Mouse (Mus musculus) liver, embryonic 13.5 days (tissue): ENCODE data around the gene 9530003J23Rik. TPM values are rescaled to one million over a fixed set of nuclear protein-coding genes. Genes with fewer than 3 reads are reported as not detected.
"Not testable (repeated sequence)": the region's sequence is repeated elsewhere in the genome, so short reads cannot be mapped to it uniquely, and the experiment has no call there.

Experiments used
- ATAC-seq: fragments of 200-750 bp; cut with Nextera tagmentation; 2 replicates; pipeline ENCODE4 v1.8.0; 2017; ENCODE audit warnings: low read depth, mild to moderate bottlenecking, moderate number of reproducible peaks, moderate library complexity
- DNase-seq: peaks from one replicate; pipeline ENCODE4 v3.0.0; 2022
- H3K27ac ChIP-seq: fragments of 300-500 bp; sonication (generic); 2 replicates; pipeline ENCODE4 v1.5.1; 2015; ENCODE audit warnings: moderate library complexity, mild to moderate bottlenecking, inconsistent platforms
- H3K27me3 ChIP-seq: fragments of 300-500 bp; sonication (generic); 2 replicates; pipeline ENCODE4 v1.6.1; 2015; ENCODE audit warnings: mild to moderate bottlenecking, inconsistent platforms
- H3K36me3 ChIP-seq: fragments of 300-500 bp; sonication (generic); 2 replicates; pipeline ENCODE4 v1.6.1; 2015; ENCODE audit warnings: mild to moderate bottlenecking, inconsistent platforms
- H3K4me1 ChIP-seq: fragments of 300-500 bp; sonication (generic); replicated peaks from 2 replicates; pipeline ENCODE4 v1.6.1; 2015; ENCODE audit warnings: inconsistent platforms
- H3K4me2 ChIP-seq: fragments of 300-500 bp; sonication (generic); 2 replicates; pipeline ENCODE4 v1.6.1; 2015; ENCODE audit warnings: inconsistent platforms, mild to moderate bottlenecking, moderate library complexity
- H3K4me3 ChIP-seq: fragments of 300-500 bp; sonication (generic); replicated peaks from 2 replicates; pipeline ENCODE4 v1.5.1; 2015; ENCODE audit warnings: mild to moderate bottlenecking, inconsistent platforms
- H3K9ac ChIP-seq: fragments of 300-500 bp; sonication (generic); 2 replicates; pipeline ENCODE4 v1.6.1; 2015; ENCODE audit warnings: mild to moderate bottlenecking, inconsistent platforms
- H3K9me3 ChIP-seq: fragments of 300-500 bp; sonication (generic); replicated peaks from 2 replicates; pipeline ENCODE4 v1.6.1; 2016; ENCODE audit warnings: inconsistent platforms
- WGBS: fragments of 180-500 bp; shearing (Covaris S2); methylation state at CpG from one replicate; pipeline ENCODE4 v1.1.7; 2015; ENCODE audit not compliant: insufficient replicate concordance; 5-methylcytosine and 5-hydroxymethylcytosine counted together
- polyA plus RNA-seq: library from polyadenylated mRNA; unstranded; fragments of >200 nt; fragmentation: Nextera tagmentation; extraction: Ambion mirVana; gene quantifications from 2 replicates; pipeline ENCODE4 v1.2.1, GENCODE M21; 2015

The 9530003J23Rik gene
- polyA plus RNA-seq, 1 experiment from 2014 or later: not detected

DNA sequence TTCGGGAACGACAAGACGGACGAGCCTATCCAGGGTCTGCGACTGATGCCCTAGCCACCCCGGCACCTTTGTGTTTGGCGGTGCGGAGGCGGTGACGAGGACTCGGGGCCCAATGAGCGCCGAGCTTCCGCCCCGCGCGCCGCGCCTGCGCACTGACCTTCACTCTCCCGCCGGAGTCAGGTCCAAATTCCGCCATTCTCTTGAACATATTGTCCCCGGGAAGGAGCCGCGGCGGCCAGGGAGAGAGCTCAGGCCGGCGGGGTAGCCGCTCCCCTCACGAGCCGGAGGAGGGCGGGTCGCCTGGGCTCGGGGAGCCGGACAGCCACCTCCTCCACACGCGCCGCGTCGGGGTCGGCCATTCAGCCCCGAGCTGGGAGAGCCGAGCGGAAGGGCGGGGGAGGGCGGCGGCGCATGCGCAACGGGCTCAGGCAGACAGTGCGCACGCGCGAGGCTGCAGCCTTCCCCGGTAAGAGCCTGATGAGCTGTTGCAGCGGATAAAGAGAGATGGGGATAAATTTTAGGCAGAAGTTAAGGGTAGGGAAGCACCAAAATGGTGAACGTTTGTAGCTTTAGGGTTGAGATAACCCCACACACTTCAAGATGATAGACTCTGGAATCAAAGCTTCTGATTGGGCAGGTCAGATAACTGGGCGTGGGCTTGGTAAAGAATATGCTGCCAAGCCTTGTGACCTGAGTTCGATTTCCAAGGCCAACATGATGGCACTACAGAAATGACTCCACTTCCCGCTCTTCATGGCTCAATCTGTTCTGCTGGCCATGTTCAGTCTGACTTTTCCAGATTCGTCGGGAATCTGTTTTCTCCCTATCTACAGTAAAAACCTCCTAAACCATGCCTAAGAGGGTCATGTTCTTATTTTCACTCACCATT is 14.2 kb downstream of the 9530003J23Rik start, which contains the start of gene Yeats4:
Gene Yeats4, minus strand, starts transcription at position 406 of the 889 bp plus-strand sequence.
- no peaks in the 10 kb centered on the region for H3K9me3 ChIP-seq
- H3K4me2 ChIP-seq: peak within 1 kb of the TSS; percentile 89
- ATAC-seq (peak; percentile 97), DNase-seq (peak; percentile 94)
- H3K4me1 ChIP-seq: peaks cover 28% of the 10 kb centered on the region
- WGBS: 1% methylated on average over 59 of the region's 63 CpGs
- peak within 1 kb of the TSS; percentile 81 for H3K4me3 ChIP-seq
- peak within 1 kb of the TSS; percentile 95 for H3K27ac ChIP-seq
- no peaks in the 10 kb centered on the region for H3K27me3 ChIP-seq
- H3K9ac ChIP-seq: peak within 1 kb of the TSS; percentile 92
- peaks cover 36% of the 10 kb centered on the region for H3K36me3 ChIP-seq

DNA sequence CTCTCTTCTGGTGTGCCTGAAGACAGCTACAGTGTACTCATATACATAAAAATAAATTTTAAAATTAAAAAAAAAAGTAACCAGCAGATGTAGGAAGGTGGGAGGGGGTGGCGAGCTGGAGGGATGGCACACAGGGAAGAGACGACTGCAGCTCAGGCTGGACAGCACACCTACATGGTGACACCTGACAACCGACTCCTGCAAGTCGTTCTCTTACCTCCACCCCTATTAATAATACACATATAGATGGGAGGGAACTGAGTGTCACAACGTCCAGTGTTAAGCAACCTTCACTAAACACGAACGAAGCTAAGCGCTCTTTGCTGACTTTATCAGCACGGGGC is 14.8 kb downstream of the 9530003J23Rik start:
- peak overlapping the region; percentile 95 for H3K27ac ChIP-seq
- ATAC-seq: no peak
- peaks cover 38% of the 10 kb centered on the region for H3K36me3 ChIP-seq
- H3K4me3 ChIP-seq: peak overlapping the region; percentile 81
- no peak for DNase-seq
- peaks cover 28% of the 10 kb centered on the region for H3K4me1 ChIP-seq
- H3K4me2 ChIP-seq: peak overlapping the region; percentile 89
- WGBS: 0% methylated on average over 9 of the region's 9 CpGs
- peak overlapping the region; percentile 92 for H3K9ac ChIP-seq
- H3K9me3 ChIP-seq: no peaks in the 10 kb centered on the region
- no peaks in the 10 kb centered on the region for H3K27me3 ChIP-seq

DNA sequence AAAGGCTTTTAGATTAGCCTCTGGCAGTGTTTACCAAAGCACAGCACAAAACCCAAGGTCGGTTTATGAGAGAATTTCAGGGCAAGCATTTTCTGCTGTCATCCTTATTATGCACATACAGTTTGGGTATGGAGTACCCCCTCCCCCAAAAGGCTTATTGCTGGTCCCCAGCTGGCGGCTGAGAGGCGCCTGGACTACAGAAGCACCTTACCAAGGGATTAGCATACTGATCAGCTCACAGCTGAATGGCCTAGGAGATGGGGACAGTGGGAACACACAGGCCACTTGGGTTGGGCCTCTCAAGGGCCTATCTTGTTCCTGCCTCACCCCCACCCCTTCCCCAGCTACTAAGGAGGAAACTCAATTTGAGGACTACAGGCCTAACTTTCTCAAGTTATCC is 15.7 kb downstream of the 9530003J23Rik start:
- no peak for ATAC-seq
- Histone ChIP-seq H3K27ac (no peak overlapping the region; the same call in 1 of the 2 replicates), H3K4me3 (peak overlapping the region; percentile 81), H3K36me3 (peaks cover 48% of the 10 kb centered on the region), H3K9me3 (no peaks in the 10 kb centered on the region), H3K4me2 (peak overlapping the region; percentile 89), H3K27me3 (no peaks in the 10 kb centered on the region), H3K9ac (peak overlapping the region; percentile 92), H3K4me1 (peaks cover 28% of the 10 kb centered on the region)
- WGBS: 76% methylated on average over 3 of the region's 3 CpGs
- no peak for DNase-seq

- Histone ChIP-seq H3K27ac (no peak overlapping the region), H3K9me3 (no peaks in the 10 kb centered on the region), H3K4me2 (no peak overlapping the region), H3K36me3 (peaks cover 88% of the 10 kb centered on the region), H3K4me3 (no peak overlapping the region), H3K4me1 (peaks cover 15% of the 10 kb centered on the region), H3K9ac (no peak overlapping the region), H3K27me3 (no peaks in the 10 kb centered on the region)
- DNase-seq (no peak), ATAC-seq (no peak)
- WGBS: 91% methylated on average over 8 of the region's 8 CpGs
These were observed 20.2 kb downstream of the 9530003J23Rik start for GRCm38 (mm10) chr10:117218351-117218750.

- DNase-seq (no peak), ATAC-seq (peak; percentile 49)
- peaks cover 6% of the 10 kb centered on the region for H3K4me1 ChIP-seq
- H3K9ac ChIP-seq: no peak overlapping the region
- peaks cover 82% of the 10 kb centered on the region for H3K36me3 ChIP-seq
- no peak overlapping the region for H3K4me2 ChIP-seq
- H3K9me3 ChIP-seq: no peaks in the 10 kb centered on the region
- WGBS: 75% methylated on average over 20 of the region's 20 CpGs
- H3K4me3 ChIP-seq: no peak overlapping the region
- no peaks in the 10 kb centered on the region for H3K27me3 ChIP-seq
- no peak overlapping the region for H3K27ac ChIP-seq
These were observed 21.2 kb downstream of the 9530003J23Rik start for GRCm38 (mm10) chr10:117217246-117217840.

DNA sequence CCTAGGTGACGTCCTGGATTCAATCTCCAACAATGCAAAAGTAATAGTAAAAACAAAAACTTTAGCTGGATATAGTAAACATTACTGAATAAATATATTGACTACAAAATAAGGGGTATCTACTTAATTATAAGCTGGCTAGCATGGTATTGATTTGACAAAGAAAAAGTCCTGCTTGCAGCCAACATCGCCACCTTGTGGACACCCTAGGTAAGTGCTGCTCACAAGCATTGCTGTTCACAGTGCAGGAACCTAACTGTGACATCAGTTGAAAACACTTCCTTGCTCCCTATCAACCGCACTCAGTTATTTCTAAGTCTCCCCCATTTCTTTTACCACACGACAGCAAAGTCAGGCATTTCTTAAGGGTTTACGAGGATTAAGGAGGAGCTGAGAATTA is 21.7 kb downstream of the 9530003J23Rik start:
- peak; percentile 56 for ATAC-seq

GRCm38 (mm10) chr10:117216132-117216495 is 22.4 kb downstream of the 9530003J23Rik start:
- no peak for DNase-seq
- H3K36me3 ChIP-seq: peaks cover 70% of the 10 kb centered on the region
- H3K4me1 ChIP-seq: peaks cover 5% of the 10 kb centered on the region; the same call in 1 of the 2 replicates
- 90% methylated on average over 9 of the region's 9 CpGs for WGBS
- H3K27me3 ChIP-seq: no peaks in the 10 kb centered on the region
- no peak overlapping the region for H3K4me3 ChIP-seq
- H3K27ac ChIP-seq: no peak overlapping the region
- no peak overlapping the region for H3K4me2 ChIP-seq
- peak; percentile 18; the same call in 1 of the 2 replicates for ATAC-seq
- H3K9ac ChIP-seq: no peak overlapping the region
- H3K9me3 ChIP-seq: no peaks in the 10 kb centered on the region

More for the DNA sequence above, 21.7 kb downstream of the 9530003J23Rik start:
- no peak overlapping the region for H3K4me2 ChIP-seq
- H3K9ac ChIP-seq: no peak overlapping the region
- WGBS: 54% methylated on average over 5 of the region's 5 CpGs
- no peaks in the 10 kb centered on the region for H3K27me3 ChIP-seq
- no peak overlapping the region for H3K4me3 ChIP-seq
- DNase-seq: peak; percentile 34
- H3K4me1 ChIP-seq: peaks cover 5% of the 10 kb centered on the region; the same call in 1 of the 2 replicates
- H3K36me3 ChIP-seq: peaks cover 77% of the 10 kb centered on the region
- no peak overlapping the region for H3K27ac ChIP-seq
- no peaks in the 10 kb centered on the region for H3K9me3 ChIP-seq

DNA sequence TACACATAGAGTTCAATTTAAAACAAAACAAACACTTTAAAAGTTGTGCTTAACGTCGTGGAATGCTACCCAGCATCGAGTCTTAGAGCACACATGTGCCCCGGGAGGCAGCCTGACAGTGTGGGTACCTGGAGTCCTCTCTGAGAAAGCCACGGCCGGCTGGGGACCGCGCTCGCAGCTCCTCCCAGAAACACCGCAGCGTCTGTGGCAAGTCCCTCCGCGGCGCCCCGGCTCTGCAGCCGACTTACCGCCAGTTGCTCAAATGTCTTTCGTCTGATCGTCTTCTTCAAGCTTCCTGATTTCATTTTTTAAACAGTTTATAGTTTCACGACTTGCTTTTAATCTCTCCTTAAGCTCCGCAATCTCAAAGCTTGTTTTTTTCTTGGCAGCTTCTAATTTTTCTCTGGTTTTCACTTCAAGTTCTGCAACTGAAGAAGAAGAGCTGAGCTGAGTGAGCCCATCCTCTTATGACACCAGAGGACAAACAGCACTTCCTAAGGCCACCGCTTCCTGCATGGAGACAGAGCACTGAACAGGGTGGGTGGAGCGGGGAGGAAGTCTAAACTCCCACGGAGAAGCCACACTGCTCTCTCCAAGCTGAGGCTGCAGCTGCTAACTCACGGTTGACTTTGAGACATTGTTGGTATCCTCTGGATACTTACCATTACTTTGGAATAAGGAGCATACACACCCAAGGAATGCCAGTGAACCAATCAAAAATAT is 22.9 kb downstream of the 9530003J23Rik start:
- H3K9me3 ChIP-seq: no peaks in the 10 kb centered on the region
- H3K9ac ChIP-seq: no peak overlapping the region
- H3K27ac ChIP-seq: no peak overlapping the region
- DNase-seq: no peak
- ATAC-seq: no peak
- H3K4me1 ChIP-seq: peaks cover 5% of the 10 kb centered on the region; the same call in 1 of the 2 replicates
- WGBS: 86% methylated on average over 25 of the region's 25 CpGs
- no peaks in the 10 kb centered on the region for H3K27me3 ChIP-seq
- H3K36me3 ChIP-seq: peaks cover 64% of the 10 kb centered on the region
- no peak overlapping the region for H3K4me3 ChIP-seq
- no peak overlapping the region for H3K4me2 ChIP-seq

- Histone ChIP-seq H3K36me3 (peaks cover 22% of the 10 kb centered on the region), H3K4me2 (no peak overlapping the region), H3K9me3 (no peaks in the 10 kb centered on the region), H3K27me3 (no peaks in the 10 kb centered on the region), H3K4me3 (no peak overlapping the region), H3K27ac (no peak overlapping the region), H3K4me1 (peaks cover 5% of the 10 kb centered on the region; the same call in 1 of the 2 replicates), H3K9ac (no peak overlapping the region)
- ATAC-seq: no peak
- 80% methylated on average over 6 of the region's 6 CpGs for WGBS
- no peak for DNase-seq
These were observed 27.5 kb downstream of the 9530003J23Rik start for GRCm38 (mm10) chr10:117211023-117211422.

GRCm38 (mm10) chr10:117209469-117209938 is 29.0 kb downstream of the 9530003J23Rik start:
- peak; percentile 57 for ATAC-seq
- whole genome bisulfite sequencing: 19% methylated on average over 11 of the region's 11 CpGs

GRCm38 (mm10) chr10:117208787-117209186 is 29.7 kb downstream of the 9530003J23Rik start:
- not testable (repeated sequence) for H3K4me1 ChIP-seq, H3K36me3 ChIP-seq, H3K9ac ChIP-seq, H3K4me2 ChIP-seq, DNase-seq, H3K9me3 ChIP-seq, ATAC-seq, H3K27me3 ChIP-seq, H3K27ac ChIP-seq, H3K4me3 ChIP-seq
- 76% methylated on average over 6 of the region's 6 CpGs for WGBS

More at GRCm38 (mm10) chr10:117209469-117209938, 29.0 kb downstream of the 9530003J23Rik start:
- Histone ChIP-seq H3K9me3 (no peaks in the 10 kb centered on the region), H3K36me3 (peaks cover 7% of the 10 kb centered on the region), H3K27ac (no peak overlapping the region), H3K4me1 (peaks cover 5% of the 10 kb centered on the region; the same call in 1 of the 2 replicates), H3K27me3 (0 out of 2 replicates have a peak, but pooled peaks cover 3% of the 10 kb centered on the region), H3K4me2 (peak overlapping the region; percentile 57), H3K4me3 (peak overlapping the region; percentile 41), H3K9ac (peak overlapping the region; percentile 37; the same call in 1 of the 2 replicates)
- DNase-seq: peak; percentile 35
